Mouse (Mus musculus) embryonic fibroblast, embryonic 13.5 days (primary cell): Measurements from ENCODE around the gene Hand2. TPM values are rescaled to one million over a fixed set of nuclear protein-coding genes. Genes with fewer than 3 reads are reported as not detected.

Experiments
- H3K27ac ChIP-seq: 2 replicates; pipeline ENCODE4 v1.5.1; 2012; ENCODE audit warnings: low read length, control low read depth, inconsistent platforms; ENCODE audit not compliant: insufficient read depth
- H3K4me1 ChIP-seq: 2 replicates; pipeline ENCODE4 v1.6.1; 2011; ENCODE audit warnings: low read length; ENCODE audit not compliant: control insufficient read depth, insufficient read depth
- H3K4me3 ChIP-seq: 2 replicates; pipeline ENCODE4 v1.5.1; 2011; ENCODE audit warnings: mild to moderate bottlenecking, control low read depth, low read length; ENCODE audit not compliant: insufficient read depth
- CTCF ChIP-seq: IDR thresholded peaks from 2 replicates; pipeline ENCODE4 v1.5.1; 2011; ENCODE audit warnings: mild to moderate bottlenecking, control low read depth, low read length, moderate library complexity, borderline replicate concordance; ENCODE audit not compliant: insufficient read depth
- POLR2A ChIP-seq: IDR thresholded peaks from 2 replicates; pipeline ENCODE4 v1.6.1; 2011; ENCODE audit warnings: low read depth, mild to moderate bottlenecking, control low read depth, low read length, moderate library complexity
- polyA plus RNA-seq: library from polyadenylated mRNA; stranded (reverse); fragments of >200 nt; gene quantifications from 2 replicates; pipeline ENCODE4 v1.2.4, GENCODE M21; 2011; ENCODE audit warnings: low read depth; ENCODE audit not compliant: missing spikeins, insufficient read length

The Hand2 gene
- polyA plus RNA-seq, 1 experiment, result 5.0 TPM

DNA sequence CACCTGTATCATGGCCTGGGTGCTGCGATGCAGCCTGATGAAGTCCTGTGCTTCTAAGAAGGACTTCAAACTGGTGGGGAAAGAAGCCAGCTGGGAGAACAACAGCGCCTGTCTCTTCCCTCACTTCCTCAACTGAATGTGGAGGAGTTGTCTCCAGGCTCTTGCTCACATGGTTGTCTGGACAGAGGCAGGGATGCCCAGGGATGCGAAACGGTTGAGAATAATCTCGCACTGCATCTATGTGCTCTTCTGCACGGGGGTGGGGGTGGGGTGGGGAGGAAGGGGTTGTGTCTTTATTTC is 20.7 kb downstream of the Hand2 start:
- H3K27ac ChIP-seq, result no peak overlapping the region
- H3K4me3 ChIP-seq, result no peak overlapping the region; the same call in 1 of the 2 replicates
- TF ChIP-seq CTCF, result no peak
- TF ChIP-seq POLR2A, result no peak
- H3K4me1 ChIP-seq, result no peaks in the 10 kb centered on the region

DNA sequence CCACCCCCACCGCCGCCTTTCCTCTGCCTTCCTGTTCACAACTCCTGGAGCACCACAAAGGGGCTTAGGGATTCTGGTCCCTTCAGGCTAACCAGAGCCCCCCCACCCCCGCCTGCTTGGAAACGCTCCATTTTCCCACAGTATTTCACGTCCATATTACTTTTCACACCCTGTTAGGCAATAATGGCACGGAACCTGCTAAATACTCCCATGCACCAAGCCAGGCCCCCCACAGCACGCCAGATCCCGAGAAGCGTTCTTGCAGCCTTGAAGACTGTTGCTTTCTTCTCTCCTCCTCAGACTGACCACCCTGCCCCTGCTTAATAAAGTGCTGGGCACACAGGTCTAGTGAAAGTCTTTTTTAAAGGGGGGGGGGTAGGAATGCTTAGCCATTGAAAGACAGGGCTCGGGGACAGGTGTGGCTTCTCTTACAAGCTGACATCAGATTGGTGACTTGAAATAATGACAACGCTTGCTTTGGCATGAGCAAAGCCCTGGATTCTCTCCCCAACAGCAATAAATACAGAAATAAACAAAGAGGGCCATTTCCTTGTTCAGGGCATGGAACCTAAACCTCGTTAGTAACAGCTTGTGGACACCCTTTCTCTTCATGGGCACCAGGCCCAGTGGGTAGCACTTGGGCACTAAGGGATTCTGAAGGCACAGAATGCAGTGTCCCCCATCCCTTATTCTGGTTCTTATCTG is 21.8 kb downstream of the Hand2 start:
- Histone ChIP-seq H3K4me1 (no peaks in the 10 kb centered on the region), H3K27ac (no peak overlapping the region), H3K4me3 (no peak overlapping the region)

DNA sequence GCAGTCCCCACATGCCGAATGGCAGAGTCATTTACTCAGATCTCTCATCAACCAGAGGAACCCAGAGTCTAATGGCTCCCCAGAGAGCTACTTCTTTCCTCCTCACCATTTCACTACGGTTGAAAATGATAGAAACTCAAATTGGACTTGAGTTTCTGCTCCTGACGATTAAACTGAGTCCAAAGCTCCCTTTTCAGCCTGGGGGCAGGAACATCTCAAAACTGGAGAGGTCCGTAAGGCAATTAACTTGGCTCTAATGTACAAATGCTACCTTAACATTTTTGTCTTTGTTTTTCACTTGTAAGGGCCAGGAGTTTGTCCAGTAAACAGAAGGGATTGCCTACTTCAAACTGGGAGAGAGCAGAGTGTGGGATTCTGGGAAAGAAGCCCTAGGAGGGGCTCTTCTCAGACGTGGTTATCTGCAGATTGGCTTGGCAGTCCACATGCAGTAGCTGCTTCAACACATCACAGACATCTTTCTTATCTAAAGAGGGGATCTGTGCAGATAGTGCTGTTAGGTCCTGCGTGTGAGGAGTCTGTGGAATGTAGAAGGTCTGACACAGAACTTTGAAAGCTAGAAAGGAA is 23.0 kb downstream of the Hand2 start:
- Histone ChIP-seq H3K4me1 (no peaks in the 10 kb centered on the region), H3K27ac (no peak overlapping the region), H3K4me3 (no peak overlapping the region)
- TF ChIP-seq CTCF, result no peak
- no peak for TF ChIP-seq POLR2A

More for the DNA sequence above, 21.8 kb downstream of the Hand2 start:
- TF ChIP-seq POLR2A, result no peak
- no peak for TF ChIP-seq CTCF

DNA sequence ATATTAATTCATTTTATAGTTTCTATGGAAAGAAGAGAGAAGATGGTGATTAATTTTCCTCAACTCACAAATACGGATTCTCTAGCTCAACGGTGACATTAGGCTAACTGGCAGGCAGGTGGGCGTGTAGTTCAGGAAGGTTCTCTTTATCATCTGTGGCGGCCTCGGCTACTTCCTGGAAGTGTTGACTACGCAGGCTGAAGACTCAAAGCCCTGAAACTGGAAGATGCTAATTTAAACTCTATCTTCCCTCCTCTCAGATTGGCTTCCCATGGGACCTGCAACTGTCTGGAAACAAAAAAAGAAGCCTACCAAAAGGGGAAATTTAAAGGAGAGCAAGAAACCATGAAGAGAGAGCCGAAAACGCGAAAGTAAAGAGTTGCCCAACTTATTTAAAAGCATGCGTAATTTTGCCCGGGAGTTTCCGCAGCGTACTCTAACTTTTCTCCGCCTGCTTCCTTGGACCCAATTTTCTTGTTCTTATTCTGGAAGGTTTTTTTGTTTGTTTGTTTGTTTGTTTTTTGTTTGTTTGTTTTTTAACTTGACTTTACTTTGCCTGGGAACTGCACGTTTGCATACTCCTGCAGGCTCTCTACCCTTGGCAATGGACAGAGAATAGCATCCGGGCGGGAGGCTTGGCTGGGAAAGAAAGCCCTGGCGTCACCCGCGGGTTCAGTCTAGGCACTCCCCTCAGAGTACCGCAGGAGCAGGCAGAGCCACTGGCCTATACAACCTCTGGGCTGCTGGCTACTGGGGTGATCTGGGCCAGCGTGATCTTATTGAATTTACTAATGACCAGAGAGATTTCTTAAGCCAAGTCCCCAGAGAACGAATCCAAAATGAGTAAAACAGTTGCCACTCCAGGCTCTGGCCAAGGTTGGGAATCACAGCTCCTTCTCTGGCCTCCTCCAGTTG is 24.4 kb downstream of the Hand2 start:
- TF ChIP-seq CTCF (no peak), POLR2A (no peak)
- Histone ChIP-seq H3K4me1 (no peaks in the 10 kb centered on the region), H3K27ac (no peak overlapping the region), H3K4me3 (no peak overlapping the region)

DNA sequence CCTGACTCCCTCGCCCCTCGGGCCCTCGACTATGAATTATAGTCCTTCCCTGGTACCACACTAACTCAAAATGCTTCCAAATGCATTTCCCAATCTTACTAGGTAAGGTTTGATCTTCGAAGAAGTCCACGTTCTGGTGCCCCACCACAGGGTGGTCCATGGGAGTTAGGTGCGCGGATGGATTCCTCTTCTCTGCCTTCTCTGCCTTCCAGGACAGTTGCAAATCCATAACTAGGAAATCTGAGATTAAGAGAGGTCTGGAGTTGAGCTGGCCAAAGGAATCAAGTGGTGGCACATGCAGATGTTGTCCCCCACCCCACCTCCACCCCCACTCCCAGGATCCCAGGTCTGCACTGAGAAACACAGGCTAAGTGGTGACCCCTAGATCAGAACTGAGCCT is 25.6 kb downstream of the Hand2 start:
- no peak for TF ChIP-seq CTCF
- no peak for TF ChIP-seq POLR2A
- Histone ChIP-seq H3K4me3 (no peak overlapping the region), H3K4me1 (no peaks in the 10 kb centered on the region), H3K27ac (no peak overlapping the region)

DNA sequence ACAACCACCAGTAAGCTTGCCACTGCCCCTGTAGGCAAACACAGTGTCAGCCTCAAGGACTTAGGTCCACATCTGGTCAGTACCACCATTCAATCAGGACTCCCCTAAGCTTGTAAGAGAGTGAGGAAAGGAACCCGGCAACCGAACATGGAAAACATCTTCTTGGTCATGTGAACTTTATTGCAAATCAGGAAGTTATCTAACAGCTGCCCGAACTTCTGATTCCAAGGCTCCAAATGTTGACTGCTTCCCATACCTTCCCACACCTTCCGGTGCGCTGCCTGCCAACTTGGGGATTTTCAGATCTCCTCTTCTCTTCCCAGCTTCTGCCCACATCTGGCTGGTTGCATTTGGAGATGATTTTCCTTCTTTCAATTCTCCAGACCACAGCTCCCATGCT is 26.4 kb downstream of the Hand2 start:
- no peaks in the 10 kb centered on the region for H3K4me1 ChIP-seq
- no peak overlapping the region for H3K27ac ChIP-seq
- TF ChIP-seq CTCF (no peak), POLR2A (no peak)
- no peak overlapping the region for H3K4me3 ChIP-seq

DNA sequence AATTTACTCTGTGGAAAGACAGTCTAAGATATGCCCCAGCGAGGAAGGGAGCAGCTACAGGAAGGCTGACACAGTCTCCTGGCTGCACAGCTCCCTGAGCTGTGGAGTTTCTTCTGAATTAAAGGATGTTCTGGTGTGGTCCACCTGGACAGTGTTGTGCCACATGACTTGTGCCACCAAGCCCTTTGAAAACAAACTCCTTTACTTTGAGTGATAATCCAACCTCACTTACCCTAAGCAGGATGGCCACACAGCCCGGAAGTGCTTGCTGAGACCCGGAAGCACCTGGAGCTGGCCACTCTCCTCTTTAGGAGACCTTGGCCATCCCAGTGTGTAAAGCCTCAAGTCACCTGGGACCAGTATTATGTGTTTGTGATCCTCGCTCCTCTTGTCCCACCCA is 27.5 kb downstream of the Hand2 start:
- TF ChIP-seq CTCF, result no peak
- TF ChIP-seq POLR2A, result no peak
- Histone ChIP-seq H3K27ac (no peak overlapping the region), H3K4me1 (no peaks in the 10 kb centered on the region), H3K4me3 (no peak overlapping the region)

DNA sequence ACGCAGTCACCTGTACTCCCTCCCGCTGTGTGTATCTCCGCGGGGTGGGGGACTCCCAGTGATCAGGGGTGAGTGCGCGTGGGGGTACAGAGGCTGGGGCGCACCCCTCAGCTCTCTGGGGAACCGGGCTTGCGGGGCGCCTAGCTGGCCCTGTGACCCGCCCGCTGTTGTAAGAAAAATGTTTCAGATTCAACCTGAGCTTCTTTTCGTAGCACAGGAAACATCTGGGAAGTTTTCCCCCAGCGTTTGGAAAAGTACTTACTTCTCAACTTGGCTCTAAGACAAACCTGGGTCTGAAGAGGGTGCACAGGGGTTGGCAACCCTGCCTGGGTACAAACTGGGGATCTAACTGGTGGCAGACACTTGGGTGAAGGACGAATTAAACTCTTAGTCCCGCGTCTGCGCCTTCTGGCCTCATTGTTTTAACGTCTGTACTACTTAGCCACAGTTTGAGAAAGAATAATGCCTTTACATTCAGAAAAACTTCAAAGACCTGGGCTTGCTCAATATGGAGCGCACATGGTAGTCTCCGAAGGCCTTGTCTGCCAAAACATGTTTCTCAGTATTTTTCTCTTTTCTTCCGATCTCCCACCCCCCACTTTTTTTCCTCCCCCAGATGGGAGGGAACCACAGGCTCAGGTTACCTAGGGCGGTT is 28.2 kb downstream of the Hand2 start:
- no peak overlapping the region for H3K27ac ChIP-seq
- H3K4me1 ChIP-seq, result no peaks in the 10 kb centered on the region
- no peak overlapping the region for H3K4me3 ChIP-seq
- TF ChIP-seq POLR2A (no peak), CTCF (no peak)

DNA sequence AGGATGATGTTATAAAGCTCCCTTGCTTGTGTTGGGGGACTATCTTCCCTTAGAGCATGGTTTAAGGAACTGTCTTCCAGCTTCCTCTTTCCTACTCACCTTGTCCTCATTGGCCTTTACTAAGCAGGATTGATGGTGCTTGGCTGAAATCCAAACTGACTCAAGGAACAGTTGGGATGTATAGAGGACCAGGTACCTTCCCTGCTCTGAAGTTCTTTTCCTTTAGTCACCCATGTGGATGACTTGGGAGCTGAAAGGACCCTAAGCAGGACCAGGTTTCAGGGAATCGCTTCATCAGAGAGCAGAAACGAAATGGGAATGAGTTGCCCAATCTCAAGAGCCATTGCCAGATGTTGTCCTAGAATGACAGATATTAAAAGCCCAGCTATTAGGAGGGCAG is 31.1 kb downstream of the Hand2 start:
- Histone ChIP-seq H3K27ac (no peak overlapping the region), H3K4me1 (no peaks in the 10 kb centered on the region), H3K4me3 (no peak overlapping the region)
- TF ChIP-seq CTCF (no peak), POLR2A (no peak)
